Mouse (Mus musculus) urinary bladder, adult 2 months (tissue): ENCODE measurements at regions not wholly inside any gene's neighbourhood (a gene's known extent, or its start where the extent isn't known, plus 50 kb on each side); places are given as distances from the start of the nearest gene placed in this dataset.

Experiments used
- DNase-seq: peaks from one replicate; pipeline ENCODE4 v3.0.0; 2022; ENCODE audit warnings: low spot score

GRCm38 (mm10) chr7:113059967-113060284, 106.2 kb downstream of the Rassf10 start:
- no peak for DNase-seq

- DNase-seq = no peak
Observed at GRCm38 (mm10) chr7:113060991-113061390, 107.2 kb downstream of the Rassf10 start.

- no peak for DNase-seq
Observed at GRCm38 (mm10) chr7:113066536-113066935, 112.8 kb downstream of the Rassf10 start.

- no peak for DNase-seq
Observed at GRCm38 (mm10) chr7:113068296-113068695, 114.5 kb downstream of the Rassf10 start.

- DNase-seq = no peak
Observed at GRCm38 (mm10) chr7:113069336-113069924, 115.7 kb downstream of the Rassf10 start.

- no peak for DNase-seq
Observed at GRCm38 (mm10) chr7:113071418-113071817, 117.7 kb downstream of the Rassf10 start.

- DNase-seq = no peak
Observed at GRCm38 (mm10) chr7:113073781-113074180, 120.0 kb downstream of the Rassf10 start.

GRCm38 (mm10) chr7:113075371-113075770, 121.6 kb downstream of the Rassf10 start:
- no peak for DNase-seq

- DNase-seq = no peak
Observed at GRCm38 (mm10) chr7:113076243-113076642, 122.5 kb downstream of the Rassf10 start.

- DNase-seq = no peak
Observed at GRCm38 (mm10) chr7:113081120-113081519, 126.1 kb upstream of the Arntl start.

GRCm38 (mm10) chr7:113084930-113085625, 122.2 kb upstream of the Arntl start:
- DNase-seq = no peak

- peak; percentile 29 for DNase-seq
Observed at GRCm38 (mm10) chr7:113086158-113086557, 121.1 kb upstream of the Arntl start.

- no peak for DNase-seq
Observed at GRCm38 (mm10) chr7:113087646-113088045, 119.6 kb upstream of the Arntl start.

- DNase-seq = no peak
Observed at GRCm38 (mm10) chr7:113089044-113089443, 118.2 kb upstream of the Arntl start.

- DNase-seq = no peak
Observed at GRCm38 (mm10) chr7:113093931-113094330, 113.3 kb upstream of the Arntl start.

GRCm38 (mm10) chr7:113095092-113095491, 112.2 kb upstream of the Arntl start:
- DNase-seq = no peak

GRCm38 (mm10) chr7:113104265-113104664, 103.0 kb upstream of the Arntl start:
- no peak for DNase-seq

- DNase-seq = no peak
Observed at GRCm38 (mm10) chr7:113105359-113105758, 101.9 kb upstream of the Arntl start.

GRCm38 (mm10) chr7:113106731-113107130, 100.5 kb upstream of the Arntl start:
- no peak for DNase-seq

GRCm38 (mm10) chr7:113107965-113108364, 99.3 kb upstream of the Arntl start:
- no peak for DNase-seq

- DNase-seq = no peak
Observed at GRCm38 (mm10) chr7:113108442-113109000, 98.7 kb upstream of the Arntl start.

- DNase-seq = no peak
Observed at GRCm38 (mm10) chr7:113109481-113109880, 97.8 kb upstream of the Arntl start.

GRCm38 (mm10) chr7:113110867-113111508, 96.3 kb upstream of the Arntl start:
- DNase-seq = no peak
